Mouse (Mus musculus) lung, adult 2 months (tissue): ENCODE measurements around the gene Tuba3a.

ENCODE experiments used
- CTCF ChIP-seq: fragments of 200-500 bp; IDR thresholded peaks from 2 replicates; pipeline ENCODE4 v1.5.1; 2011; ENCODE audit warnings: mild to moderate bottlenecking, low read length, control low read depth; ENCODE audit not compliant: insufficient read depth
- POLR2A ChIP-seq: fragments of 200-500 bp; IDR thresholded peaks from 2 replicates; pipeline ENCODE4 v1.6.1; 2011; ENCODE audit warnings: low read depth, mild to moderate bottlenecking, control low read depth, low read length, borderline replicate concordance; ENCODE audit errors: extremely low read depth

DNA sequence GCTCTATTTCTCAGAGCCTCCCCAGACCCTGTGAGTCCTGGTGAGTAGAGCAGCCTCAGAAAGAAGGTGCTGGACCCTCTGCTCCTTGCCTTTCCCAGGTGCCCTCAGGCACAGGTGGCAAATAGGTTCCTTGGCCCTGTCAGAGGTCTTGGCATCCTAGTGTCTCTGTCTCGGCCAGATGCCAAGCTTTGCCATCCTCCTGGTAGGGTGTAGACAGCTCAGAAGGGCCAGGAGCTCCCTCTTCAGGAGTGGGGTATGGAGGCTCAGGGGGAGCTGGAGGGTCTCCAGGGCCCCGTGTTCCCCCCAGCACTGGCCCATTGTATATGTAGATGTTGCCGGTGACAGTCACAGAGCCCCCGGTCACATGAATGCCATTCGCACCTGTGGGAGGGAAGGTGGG lies 21.2 kb upstream of the Tuba3a start:
- TF ChIP-seq CTCF: no peak
- no peak for TF ChIP-seq POLR2A
